Mouse (Mus musculus) liver, embryonic 16.5 days (tissue): Measurements from ENCODE around the gene AC124108.1. TPM values are rescaled to one million over a fixed set of nuclear protein-coding genes. Genes with fewer than 3 reads are reported as not detected.
A peak's percentile ranks its signal among the peaks of the same experiment; 100 is the strongest.

ENCODE experiments used
- ATAC-seq: fragments of 200-750 bp; cut with Nextera tagmentation; 2 replicates; pipeline ENCODE4 v1.8.0; 2017; ENCODE audit warnings: low read depth, mild to moderate bottlenecking, moderate number of reproducible peaks, moderate library complexity
- H3K27ac ChIP-seq: fragments of 300-500 bp; sonication (generic); 2 replicates; pipeline ENCODE4 v1.5.1; 2014; ENCODE audit warnings: mild to moderate bottlenecking, low read length
- H3K27me3 ChIP-seq: fragments of 300-500 bp; sonication (generic); 2 replicates; pipeline ENCODE4 v1.6.1; 2014; ENCODE audit warnings: low read depth, low read length, mixed read lengths; ENCODE audit not compliant: control insufficient read depth, insufficient read depth
- H3K36me3 ChIP-seq: fragments of 300-500 bp; sonication (generic); 2 replicates; pipeline ENCODE4 v1.6.1; 2014; ENCODE audit warnings: mild to moderate bottlenecking; ENCODE audit not compliant: control insufficient read depth, insufficient read depth
- H3K4me1 ChIP-seq: fragments of 300-500 bp; sonication (generic); 2 replicates; pipeline ENCODE4 v1.6.1; 2014; ENCODE audit warnings: low read depth, low read length, mixed read lengths; ENCODE audit not compliant: control insufficient read depth
- H3K4me2 ChIP-seq: fragments of 300-500 bp; sonication (generic); 2 replicates; pipeline ENCODE4 v1.6.1; 2014; ENCODE audit warnings: low read depth, low read length, mixed read lengths
- H3K4me3 ChIP-seq: fragments of 300-500 bp; sonication (generic); 2 replicates; pipeline ENCODE4 v1.5.1; 2014; ENCODE audit warnings: low read depth, mild to moderate bottlenecking, low read length
- H3K9ac ChIP-seq: fragments of 300-500 bp; sonication (generic); 2 replicates; pipeline ENCODE4 v1.6.1; 2014; ENCODE audit warnings: low read depth, low read length
- H3K9me3 ChIP-seq: fragments of 300-500 bp; sonication (generic); replicated peaks from 2 replicates; pipeline ENCODE4 v1.6.1; 2016; ENCODE audit warnings: low read length; ENCODE audit not compliant: control insufficient read depth
- WGBS: fragments of 180-500 bp; shearing (Covaris S2); extraction: QIAGEN DNeasy Blood & Tissue Kit; methylation state at CpG from one replicate; pipeline ENCODE4 v1.1.7; 2014; ENCODE audit not compliant: insufficient replicate concordance; 5-methylcytosine and 5-hydroxymethylcytosine counted together
- microRNA counts: library from miRNA; unstranded; fragments of <30 nt; microRNA quantifications from one replicate; lab custom pipeline; 2016
- microRNA-seq: library from miRNA; unstranded; fragments of <30 nt; microRNA quantifications from one replicate; pipeline ENCODE4, GENCODE M21; 2016
- polyA plus RNA-seq: library from polyadenylated mRNA; unstranded; fragments of >200 nt; fragmentation: Nextera tagmentation; extraction: Ambion mirVana; gene quantifications from 2 replicates; pipeline ENCODE4 v1.2.1, GENCODE M21; 2015

AC124108.1 gene
- polyA plus RNA-seq, 1 experiment from 2014 or later: not detected

- Histone ChIP-seq H3K27ac (no peak overlapping the region), H3K36me3 (no peaks in the 10 kb centered on the region), H3K4me1 (peaks cover 17% of the 10 kb centered on the region), H3K9me3 (no peaks in the 10 kb centered on the region), H3K4me3 (no peak overlapping the region), H3K4me2 (no peak overlapping the region), H3K9ac (no peak overlapping the region), H3K27me3 (no peaks in the 10 kb centered on the region)
- WGBS: 21% methylated on average over 6 of the region's 6 CpGs
- ATAC-seq: peak; percentile 67
Measured at GRCm38 (mm10) chr1:132246137-132246536, 54.9 kb downstream of the AC124108.1 start.

- H3K4me3 ChIP-seq: no peak overlapping the region
- H3K36me3 ChIP-seq: no peaks in the 10 kb centered on the region
- 71% methylated on average over 4 of the region's 4 CpGs for WGBS
Measured at GRCm38 (mm10) chr1:132246641-132247040, 55.4 kb downstream of the AC124108.1 start.

DNA sequence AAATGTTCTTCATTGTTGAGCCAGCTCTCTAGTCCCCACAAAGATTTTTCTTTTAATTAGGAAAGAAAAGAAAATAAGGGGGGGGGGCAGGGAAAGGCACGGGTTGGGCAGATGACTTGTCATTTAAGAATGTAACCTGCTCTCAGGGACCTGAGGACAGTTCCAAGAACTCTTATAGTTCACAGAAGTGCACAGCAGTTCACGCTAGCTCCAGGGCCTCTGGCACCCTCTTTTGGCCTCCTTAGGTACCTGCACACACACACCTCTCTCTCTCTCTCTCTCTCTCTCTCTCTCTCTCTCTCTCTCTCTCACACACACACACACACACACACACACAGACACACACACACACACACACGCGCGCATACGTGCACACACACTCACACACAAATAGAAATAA lies 63.2 kb downstream of the AC124108.1 start:
- no peaks in the 10 kb centered on the region for H3K4me1 ChIP-seq
- no peaks in the 10 kb centered on the region for H3K36me3 ChIP-seq
- no peak overlapping the region for H3K4me2 ChIP-seq
- no peak overlapping the region for H3K9ac ChIP-seq
- 64% methylated on average over 6 of the region's 6 CpGs for WGBS
- H3K27ac ChIP-seq: no peak overlapping the region
- H3K27me3 ChIP-seq: no peaks in the 10 kb centered on the region
- no peaks in the 10 kb centered on the region for H3K9me3 ChIP-seq
- ATAC-seq: no peak
- H3K4me3 ChIP-seq: no peak overlapping the region

More at GRCm38 (mm10) chr1:132246641-132247040, 55.4 kb downstream of the AC124108.1 start:
- ATAC-seq: no peak
- no peak overlapping the region for H3K4me2 ChIP-seq
- no peaks in the 10 kb centered on the region for H3K27me3 ChIP-seq
- no peak overlapping the region for H3K9ac ChIP-seq
- peaks cover 17% of the 10 kb centered on the region for H3K4me1 ChIP-seq
- H3K27ac ChIP-seq: no peak overlapping the region
- H3K9me3 ChIP-seq: no peaks in the 10 kb centered on the region

MicroRNA genes within 50 kb of the gene (microRNA counts, 519-probe panel; counts per million panel counts)
- microRNA mmu-miR-135b (lab: Ali Mortazavi, UCI): 1,181 counts per million, percentile 8 among the panel's probes with 10 or more counts

Small RNAs within 50 kb of the gene (microRNA-seq; reads per million reads assigned to microRNA genes)
- 20.4 reads per million, percentile 37 among the genes with 10 or more reads in this experiment for gene Mir135b

Other genes with a start within 250 kb of the AC124108.1 start
- gene Slc45a3, start 228.5 kb upstream of the AC124108.1 start, polyA plus RNA-seq: 3.0 and 3.2 TPM in 2 replicates
- gene Elk4, start 183.8 kb upstream of the AC124108.1 start, polyA plus RNA-seq: 8.6 and 10.0 TPM in 2 replicates
- gene Mfsd4a, start 123.4 kb upstream of the AC124108.1 start, polyA plus RNA-seq: 5.3 and 6.3 TPM in 2 replicates
- 1.3 and 1.4 TPM in 2 replicates for gene Cdk18, start 51.8 kb upstream of the AC124108.1 start, polyA plus RNA-seq
- gene Lemd1, start within 50 bp of the AC124108.1 start, polyA plus RNA-seq: not detected in 2 replicates
- gene Gm10188, start 38.3 kb downstream of the AC124108.1 start, polyA plus RNA-seq: not detected in 2 replicates
- 0.06 and 0.11 TPM in 2 replicates for gene Klhdc8a, start 107.2 kb downstream of the AC124108.1 start, polyA plus RNA-seq
- gene Nuak2, start 124.7 kb downstream of the AC124108.1 start, polyA plus RNA-seq: 3.2 and 3.6 TPM in 2 replicates
- 631 and 674 TPM in 2 replicates for gene Tmcc2, start 199.8 kb downstream of the AC124108.1 start, polyA plus RNA-seq
- gene Dstyk, start 226.1 kb downstream of the AC124108.1 start, polyA plus RNA-seq: 4.4 and 5.0 TPM in 2 replicates